Mouse (Mus musculus): ENCODE measurements at regions not wholly inside any gene's neighbourhood (a gene's known extent, or its start where the extent isn't known, plus 50 kb on each side); places are given as distances from the start of the nearest gene placed in this dataset.
"Not testable (repeated sequence)": the region's sequence is repeated elsewhere in the genome, so short reads cannot be mapped to it uniquely, and the experiment has no call there.

DNA sequence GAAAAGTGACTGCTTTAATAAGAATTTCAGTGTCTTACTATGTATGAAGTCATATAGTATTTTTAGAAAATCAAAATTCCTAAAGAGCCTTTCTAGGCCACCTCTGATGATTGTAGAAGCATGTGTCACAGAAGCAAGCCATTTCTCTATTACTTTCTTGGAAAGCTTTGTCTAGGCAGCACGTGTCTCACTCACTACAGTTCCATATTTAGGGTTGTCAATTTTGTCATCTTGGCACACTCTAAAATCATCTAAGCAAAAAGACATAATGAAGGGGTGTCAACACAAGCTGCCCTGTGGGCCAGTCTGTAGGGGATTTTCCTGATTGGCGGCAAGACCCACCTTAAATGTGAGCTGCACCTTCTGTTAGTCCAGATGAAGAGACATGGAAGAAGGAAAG lies 723.1 kb upstream of the Brinp1 start:
- DNase-seq, result no peak

GRCm38 (mm10) chr4:69673456-69673855 lies 719.3 kb upstream of the Brinp1 start:
- DNase-seq, result no peak

GRCm38 (mm10) chr4:69628908-69629307 lies 674.7 kb upstream of the Brinp1 start:
- DNase-seq, result peak; percentile 5

DNA sequence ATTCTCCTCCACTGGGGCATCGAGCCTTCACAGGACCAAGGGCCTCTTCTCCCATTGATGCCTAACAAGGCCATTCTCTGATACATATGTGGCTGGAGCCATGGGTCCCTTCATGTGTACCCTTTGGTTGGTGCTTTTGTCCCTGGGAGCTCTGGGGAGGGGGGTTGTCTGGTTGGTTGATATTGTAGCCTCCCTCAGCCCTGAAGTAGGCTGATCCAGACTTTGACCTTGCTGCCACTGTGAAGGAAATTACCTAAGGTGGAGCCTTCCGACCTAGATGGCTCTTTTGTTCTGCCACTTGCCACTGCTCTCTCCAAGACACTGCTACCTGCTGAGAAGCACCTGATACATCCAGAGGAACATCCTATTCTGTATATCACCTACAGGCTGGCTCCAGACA lies 672.2 kb upstream of the Brinp1 start:
- DNase-seq, result not testable (repeated sequence)

DNA sequence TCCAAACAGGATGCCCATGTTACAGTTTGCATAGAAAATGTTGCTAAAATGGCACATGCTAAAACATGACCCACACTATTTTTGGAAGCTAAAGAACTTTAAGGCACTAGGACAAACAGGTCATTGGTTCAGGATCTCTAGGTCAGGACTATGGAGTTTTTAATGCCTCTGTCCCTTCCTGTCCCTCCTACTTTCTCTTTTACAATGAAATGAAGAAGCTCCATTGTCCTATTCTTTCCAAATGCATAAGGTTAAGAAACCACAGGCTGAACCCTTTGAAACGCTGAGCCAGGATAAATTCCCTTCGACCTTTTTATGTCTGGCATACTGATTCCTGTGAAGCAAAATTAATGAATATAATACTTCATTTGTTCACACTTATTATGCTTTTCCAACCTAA lies 671.6 kb upstream of the Brinp1 start:
- DNase-seq, result no peak

DNA sequence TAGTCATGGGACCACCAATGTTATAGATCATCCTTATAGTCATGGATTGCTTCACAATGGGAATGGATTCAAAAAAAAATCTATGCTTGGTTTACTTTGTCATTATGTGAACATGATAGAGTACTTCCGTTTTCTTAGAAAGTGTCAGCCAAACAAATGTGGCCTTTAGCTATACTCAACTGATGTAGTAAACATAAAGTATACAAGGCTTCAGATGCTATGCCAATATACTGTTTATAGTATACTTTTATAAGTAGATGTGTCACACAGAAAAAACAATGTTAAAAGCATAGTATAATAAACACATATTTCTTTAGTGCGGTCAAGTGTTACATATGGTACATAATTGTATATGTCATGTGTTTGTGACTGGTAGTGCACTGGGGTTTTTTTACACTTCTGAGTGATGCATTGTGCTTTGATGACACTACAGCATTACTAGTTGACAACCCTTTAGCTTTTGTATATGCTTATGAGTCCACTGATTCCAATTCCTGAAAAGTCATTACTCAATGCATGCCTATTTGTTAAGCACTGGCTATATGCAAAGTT lies 666.9 kb upstream of the Brinp1 start:
- DNase-seq, result no peak

- DNase-seq, result no peak
These were observed 664.0 kb upstream of the Brinp1 start for GRCm38 (mm10) chr4:69618161-69618730.

DNA sequence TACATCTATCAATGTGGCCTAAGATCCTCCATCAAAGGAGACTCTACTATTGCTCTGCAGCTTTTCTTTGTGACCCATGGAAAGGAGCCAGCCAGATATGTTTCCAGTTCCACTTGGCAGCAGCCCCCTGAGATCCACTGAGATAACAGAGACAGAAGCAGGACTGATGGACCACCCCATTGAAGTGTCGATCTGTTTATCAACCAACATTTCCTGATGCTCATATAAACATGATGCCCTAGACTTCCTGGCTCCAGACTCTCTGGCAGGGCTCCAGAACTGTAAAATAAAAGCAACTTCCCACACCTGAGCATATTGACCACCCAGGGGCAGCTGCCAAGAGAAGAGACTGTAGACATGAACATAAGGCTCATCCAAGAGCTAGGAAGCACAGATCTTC lies 660.7 kb upstream of the Brinp1 start:
- DNase-seq, result no peak

GRCm38 (mm10) chr4:69611681-69612300 lies 657.6 kb upstream of the Brinp1 start:
- DNase-seq, result no peak

DNA sequence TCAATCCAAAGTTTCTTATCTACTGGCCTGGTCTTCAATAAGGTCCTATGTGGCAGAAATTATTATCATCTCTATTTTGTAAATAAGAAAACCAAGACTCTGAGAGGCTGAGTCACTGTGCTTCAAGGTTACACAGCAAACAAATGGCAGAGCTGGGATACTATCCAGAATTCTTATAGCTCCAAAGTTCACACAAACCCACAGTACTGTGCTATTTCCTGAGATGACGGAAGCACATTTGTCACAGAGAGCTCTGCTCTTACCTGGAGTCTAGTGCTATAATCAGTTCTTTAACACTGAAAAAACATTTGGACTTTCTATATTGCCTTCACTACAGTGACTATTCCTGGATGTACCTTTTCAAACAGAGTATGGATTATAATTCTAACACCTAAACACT lies 654.7 kb upstream of the Brinp1 start:
- DNase-seq, result no peak

- DNase-seq, result no peak
These were observed 642.9 kb upstream of the Brinp1 start for GRCm38 (mm10) chr4:69596992-69597541.

DNA sequence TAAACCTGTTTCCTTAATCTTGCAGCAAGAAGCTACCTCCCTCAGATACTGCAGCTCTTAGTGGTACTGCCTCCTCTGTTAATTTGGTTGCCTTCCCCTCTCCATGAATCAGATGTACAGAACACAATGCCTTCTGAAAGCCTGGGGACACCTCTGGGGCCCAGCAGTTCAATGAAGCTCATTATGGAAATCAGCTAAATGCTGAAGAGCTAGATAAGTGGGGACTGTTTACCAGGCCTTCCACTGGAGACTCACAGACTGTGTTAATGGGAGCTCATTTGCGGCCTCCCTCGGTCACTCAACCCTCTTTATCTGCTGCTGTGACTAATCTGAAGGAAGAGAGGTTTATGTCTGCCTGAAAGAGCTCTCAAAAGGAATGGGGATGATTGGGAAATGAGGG lies 639.8 kb upstream of the Brinp1 start:
- no peak for DNase-seq

DNA sequence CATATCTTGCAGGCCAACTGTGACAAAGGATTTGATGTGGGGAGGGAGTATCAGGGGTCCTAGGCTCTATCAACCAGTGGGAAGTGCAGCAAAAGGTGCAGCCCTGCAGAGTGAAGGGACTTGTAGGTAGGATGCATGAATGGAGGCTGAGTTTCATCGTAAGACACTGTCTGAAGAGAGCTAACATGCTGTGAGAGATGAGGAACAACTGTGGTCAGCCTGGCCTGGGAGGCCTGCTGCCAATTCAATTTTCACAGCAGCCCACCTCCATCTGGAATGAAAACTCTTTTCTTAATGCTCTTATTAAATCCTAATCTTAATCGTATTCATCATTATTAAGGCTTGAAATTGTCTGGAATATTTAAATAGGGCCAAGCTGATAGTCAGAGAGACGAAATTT lies 622.1 kb upstream of the Brinp1 start:
- DNase-seq, result no peak

- no peak for DNase-seq
These were observed 593.9 kb upstream of the Brinp1 start for GRCm38 (mm10) chr4:69548104-69548503.

- DNase-seq, result no peak
These were observed 584.1 kb upstream of the Brinp1 start for GRCm38 (mm10) chr4:69538172-69538908.

- DNase-seq, result no peak
These were observed 578.9 kb upstream of the Brinp1 start for GRCm38 (mm10) chr4:69533107-69533506.

- no peak for DNase-seq
These were observed 568.9 kb upstream of the Brinp1 start for GRCm38 (mm10) chr4:69523112-69523511.

DNA sequence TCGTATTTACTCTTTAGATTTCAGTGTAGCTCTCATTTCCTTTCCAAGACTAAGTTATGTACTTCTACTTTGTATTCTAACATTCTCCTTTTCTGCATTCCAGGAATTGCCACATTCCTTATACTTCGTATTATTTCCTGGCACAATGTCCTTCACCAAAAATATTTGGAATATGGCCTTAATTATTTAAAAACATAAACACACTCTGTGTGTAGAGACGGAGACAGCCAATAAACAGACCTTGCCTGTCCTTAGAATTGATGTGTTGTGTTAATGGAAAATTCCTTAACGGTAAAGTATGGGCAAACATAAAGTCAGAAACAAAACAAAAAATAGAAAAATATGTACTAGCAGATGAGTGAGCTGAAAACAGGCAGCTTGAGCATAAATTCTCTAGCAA lies 554.1 kb upstream of the Brinp1 start:
- no peak for DNase-seq

DNA sequence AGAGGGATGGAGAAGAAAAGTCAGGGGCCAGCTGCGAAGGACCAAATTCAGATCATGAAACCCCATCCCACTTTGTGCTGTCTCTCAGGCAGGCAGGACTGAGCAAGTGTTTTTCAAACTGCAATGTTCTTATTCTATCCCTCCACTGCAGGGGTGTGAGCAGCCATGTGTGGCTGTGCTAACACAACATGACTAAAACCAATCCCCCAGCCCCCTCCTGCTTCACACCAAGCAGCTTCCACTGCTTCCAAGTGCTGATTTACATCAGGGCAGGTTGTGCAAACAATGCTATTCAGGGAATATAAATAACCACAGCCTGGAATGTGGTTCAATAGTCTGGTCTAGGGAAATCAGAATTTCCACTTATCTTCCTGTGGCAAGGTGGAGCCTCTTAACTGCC lies 517.0 kb upstream of the Brinp1 start:
- no peak for DNase-seq

GRCm38 (mm10) chr4:69459990-69460389 lies 505.8 kb upstream of the Brinp1 start:
- DNase-seq, result no peak

DNA sequence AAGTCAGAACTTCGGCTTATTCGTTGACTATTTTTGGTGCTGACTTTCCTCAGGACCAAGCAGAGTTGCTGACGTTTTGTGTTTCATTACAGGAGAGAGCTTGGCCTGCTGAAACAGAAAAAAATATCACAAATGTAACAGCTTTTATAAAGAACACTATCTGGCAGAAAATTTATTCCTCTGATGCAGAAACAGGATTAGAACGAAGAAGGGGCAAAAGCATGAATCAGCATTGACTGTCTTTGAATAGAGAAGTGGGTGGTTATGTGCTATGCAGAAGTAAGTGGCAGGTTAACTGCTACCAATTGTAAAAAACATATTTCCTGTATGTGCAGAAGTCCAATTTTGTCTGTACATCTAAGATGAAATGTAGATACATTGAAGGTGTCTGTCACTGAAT lies 502.2 kb upstream of the Brinp1 start:
- DNase-seq, result no peak

DNA sequence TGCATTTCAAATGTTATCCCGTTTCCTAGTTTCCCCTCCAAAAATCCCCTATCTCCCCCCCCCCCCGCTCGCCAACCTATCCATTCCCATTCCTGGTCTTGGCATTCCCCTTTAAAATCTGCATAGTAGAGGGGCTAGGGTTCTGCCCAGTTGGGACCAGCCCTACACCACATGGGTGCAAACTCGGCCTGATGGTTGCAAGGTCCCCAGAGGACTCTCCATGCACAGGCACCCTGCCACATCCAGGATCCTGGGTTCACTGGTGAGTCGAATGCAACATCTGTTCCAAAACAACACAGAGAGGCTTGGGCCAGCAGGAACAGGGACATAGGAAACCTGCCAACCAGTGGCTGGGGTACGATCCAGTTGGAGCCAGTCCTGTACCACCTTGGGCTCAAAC lies 492.0 kb upstream of the Brinp1 start:
- DNase-seq, result no peak

DNA sequence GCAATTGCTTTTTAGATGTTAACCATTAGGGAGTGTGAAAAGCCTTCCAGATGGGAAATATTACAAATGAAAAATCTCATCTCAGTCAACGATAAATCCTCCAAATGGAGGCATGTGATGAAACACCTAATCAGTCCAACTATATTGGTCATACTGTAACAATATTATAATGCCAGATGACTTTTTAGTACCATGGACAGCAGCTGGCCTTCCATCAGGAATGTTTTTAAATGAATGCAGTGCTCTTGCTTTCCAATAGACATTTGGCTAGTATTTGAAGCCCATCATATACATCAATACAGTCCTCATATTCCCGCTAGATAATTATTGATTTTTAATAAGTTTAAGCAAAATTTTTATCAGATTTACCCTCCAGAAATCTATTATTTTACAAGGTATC lies 489.8 kb upstream of the Brinp1 start:
- no peak for DNase-seq

GRCm38 (mm10) chr4:69435390-69435789 lies 481.2 kb upstream of the Brinp1 start:
- DNase-seq, result no peak

All from cerebellum, adult 11-12 months (tissue).